Mouse (Mus musculus) neural tube, embryonic 13.5 days (tissue): ENCODE measurements around the gene Frmd7. TPM values are rescaled to one million over a fixed set of nuclear protein-coding genes. Genes with fewer than 3 reads are reported as not detected.

ENCODE experiments used
- polyA plus RNA-seq: library from polyadenylated mRNA; unstranded; fragments of >200 nt; fragmentation: Nextera tagmentation; extraction: Ambion mirVana; gene quantifications from 2 replicates; pipeline ENCODE4 v1.2.1, GENCODE M21; 2015

The Frmd7 gene
- polyA plus RNA-seq, 1 experiment from 2014 or later: 0.15 TPM

Other genes with a start within 250 kb of the Frmd7 start
- gene Stk26, start 101.7 kb downstream of the Frmd7 start, polyA plus RNA-seq: 1.2 and 1.9 TPM in 2 replicates
- gene Rap2c, start 75.3 kb upstream of the Frmd7 start, polyA plus RNA-seq: 17.7 and 18.3 TPM in 2 replicates